Mouse (Mus musculus) embryonic facial prominence, embryonic 15.5 days (tissue): ENCODE results near the gene Osgin1. TPM values are rescaled to one million over a fixed set of nuclear protein-coding genes. Genes with fewer than 3 reads are reported as not detected.

Experiments
- ATAC-seq: fragments of 200-750 bp; cut with Nextera tagmentation; 2 replicates; pipeline ENCODE4 v1.8.0; 2017; ENCODE audit warnings: low read depth, moderate TSS enrichment; ENCODE audit not compliant: insufficient number of reproducible peaks, low FRiP score, low TSS enrichment
- H3K27ac ChIP-seq: fragments of 300-500 bp; sonication (generic); replicated peaks from 2 replicates; pipeline ENCODE4 v1.5.1; 2015; ENCODE audit warnings: mild to moderate bottlenecking, inconsistent platforms
- H3K27me3 ChIP-seq: fragments of 300-500 bp; sonication (generic); 2 replicates; pipeline ENCODE4 v1.6.1; 2015; ENCODE audit warnings: inconsistent platforms
- H3K36me3 ChIP-seq: fragments of 300-500 bp; sonication (generic); 2 replicates; pipeline ENCODE4 v1.6.1; 2015; ENCODE audit warnings: mild to moderate bottlenecking, inconsistent platforms
- H3K4me1 ChIP-seq: fragments of 300-500 bp; sonication (generic); 2 replicates; pipeline ENCODE4 v1.6.1; 2015; ENCODE audit warnings: inconsistent platforms
- H3K4me2 ChIP-seq: fragments of 300-500 bp; sonication (generic); replicated peaks from 2 replicates; pipeline ENCODE4 v1.6.1; 2015; ENCODE audit warnings: mild to moderate bottlenecking, inconsistent platforms
- H3K4me3 ChIP-seq: fragments of 300-500 bp; sonication (generic); replicated peaks from 2 replicates; pipeline ENCODE4 v1.5.1; 2015; ENCODE audit warnings: mild to moderate bottlenecking, inconsistent platforms
- H3K9ac ChIP-seq: fragments of 300-500 bp; sonication (generic); 2 replicates; pipeline ENCODE4 v1.6.1; 2015; ENCODE audit warnings: inconsistent platforms
- H3K9me3 ChIP-seq: fragments of 300-500 bp; sonication (generic); replicated peaks from 2 replicates; pipeline ENCODE4 v1.6.1; 2016; ENCODE audit warnings: inconsistent platforms
- WGBS: fragments of 180-500 bp; shearing (Covaris S2); methylation state at CpG from one replicate; pipeline ENCODE4 v1.1.7; 2015; 5-methylcytosine and 5-hydroxymethylcytosine counted together
- polyA plus RNA-seq: library from polyadenylated mRNA; unstranded; fragments of >200 nt; fragmentation: Nextera tagmentation; extraction: Ambion mirVana; gene quantifications from 2 replicates; pipeline ENCODE4 v1.2.1, GENCODE M21; 2015

The Osgin1 gene
- polyA plus RNA-seq, 1 experiment from 2014 or later = 3.0 TPM

- Histone ChIP-seq H3K27me3 (no peaks in the 10 kb centered on the region), H3K27ac (no peak overlapping the region), H3K9ac (no peak overlapping the region), H3K4me1 (no peaks in the 10 kb centered on the region), H3K4me3 (no peak overlapping the region), H3K36me3 (peaks cover 41% of the 10 kb centered on the region), H3K9me3 (no peaks in the 10 kb centered on the region), H3K4me2 (no peak overlapping the region)
- no peak for ATAC-seq
- WGBS = 69% methylated on average over 10 of the region's 10 CpGs
Measured at GRCm38 (mm10) chr8:119403912-119404311, 30.0 kb upstream of the Osgin1 start.

GRCm38 (mm10) chr8:119404648-119405047, 29.3 kb upstream of the Osgin1 start:
- no peaks in the 10 kb centered on the region for H3K27me3 ChIP-seq
- no peaks in the 10 kb centered on the region for H3K4me1 ChIP-seq
- WGBS = 92% methylated on average over 5 of the region's 5 CpGs
- no peak overlapping the region for H3K27ac ChIP-seq
- no peak overlapping the region for H3K9ac ChIP-seq
- H3K4me3 ChIP-seq = no peak overlapping the region
- no peak for ATAC-seq
- H3K9me3 ChIP-seq = no peaks in the 10 kb centered on the region
- H3K36me3 ChIP-seq = peaks cover 48% of the 10 kb centered on the region
- no peak overlapping the region for H3K4me2 ChIP-seq

GRCm38 (mm10) chr8:119408311-119408710, 25.6 kb upstream of the Osgin1 start:
- no peak overlapping the region for H3K9ac ChIP-seq
- no peak overlapping the region for H3K4me2 ChIP-seq
- no peak overlapping the region for H3K27ac ChIP-seq
- no peaks in the 10 kb centered on the region for H3K27me3 ChIP-seq
- 88% methylated on average over 8 of the region's 8 CpGs for WGBS
- H3K9me3 ChIP-seq = no peaks in the 10 kb centered on the region
- H3K36me3 ChIP-seq = peaks cover 64% of the 10 kb centered on the region
- no peak overlapping the region for H3K4me3 ChIP-seq
- 0 out of 2 replicates have a peak, but pooled peaks cover 5% of the 10 kb centered on the region for H3K4me1 ChIP-seq
- no peak for ATAC-seq

GRCm38 (mm10) chr8:119412037-119412734, 21.7 kb upstream of the Osgin1 start:
- no peak overlapping the region for H3K27ac ChIP-seq
- 0 out of 2 replicates have a peak, but pooled peaks cover 5% of the 10 kb centered on the region for H3K4me1 ChIP-seq
- ATAC-seq = no peak
- no peak overlapping the region for H3K9ac ChIP-seq
- no peak overlapping the region for H3K4me2 ChIP-seq
- H3K36me3 ChIP-seq = peaks cover 46% of the 10 kb centered on the region
- no peak overlapping the region for H3K4me3 ChIP-seq
- 57% methylated on average over 10 of the region's 10 CpGs for WGBS
- H3K27me3 ChIP-seq = no peaks in the 10 kb centered on the region
- H3K9me3 ChIP-seq = no peaks in the 10 kb centered on the region

GRCm38 (mm10) chr8:119412735-119413498, 21.0 kb upstream of the Osgin1 start:
- no peaks in the 10 kb centered on the region for H3K27me3 ChIP-seq
- H3K4me1 ChIP-seq = 0 out of 2 replicates have a peak, but pooled peaks cover 5% of the 10 kb centered on the region
- WGBS = 11% methylated on average over 18 of the region's 18 CpGs
- H3K4me3 ChIP-seq = peak overlapping the region; percentile 21; the same call in 1 of the 2 replicates
- no peak overlapping the region for H3K9ac ChIP-seq
- no peak overlapping the region for H3K27ac ChIP-seq
- no peaks in the 10 kb centered on the region for H3K9me3 ChIP-seq
- no peak for ATAC-seq
- H3K36me3 ChIP-seq = peaks cover 39% of the 10 kb centered on the region
- H3K4me2 ChIP-seq = peak overlapping the region; percentile 52

GRCm38 (mm10) chr8:119413605-119414004, 20.3 kb upstream of the Osgin1 start:
- Histone ChIP-seq H3K27ac (no peak overlapping the region), H3K9ac (no peak overlapping the region), H3K36me3 (peaks cover 32% of the 10 kb centered on the region), H3K27me3 (no peaks in the 10 kb centered on the region), H3K9me3 (no peaks in the 10 kb centered on the region), H3K4me2 (no peak overlapping the region), H3K4me3 (no peak overlapping the region), H3K4me1 (0 out of 2 replicates have a peak, but pooled peaks cover 5% of the 10 kb centered on the region)
- WGBS = 85% methylated on average over 10 of the region's 10 CpGs
- ATAC-seq = no peak

GRCm38 (mm10) chr8:119420318-119420717, 13.6 kb upstream of the Osgin1 start:
- Histone ChIP-seq H3K36me3 (no peaks in the 10 kb centered on the region), H3K4me2 (no peak overlapping the region), H3K4me1 (peaks cover 42% of the 10 kb centered on the region), H3K4me3 (no peak overlapping the region), H3K27me3 (no peaks in the 10 kb centered on the region), H3K27ac (no peak overlapping the region), H3K9ac (no peak overlapping the region), H3K9me3 (no peaks in the 10 kb centered on the region)
- 53% methylated on average over 7 of the region's 7 CpGs for WGBS
- ATAC-seq = no peak

- no peaks in the 10 kb centered on the region for H3K36me3 ChIP-seq
- no peak overlapping the region for H3K4me2 ChIP-seq
- H3K27ac ChIP-seq = peak overlapping the region; percentile 70; the same call in 1 of the 2 replicates
- H3K4me3 ChIP-seq = no peak overlapping the region
- no peaks in the 10 kb centered on the region for H3K27me3 ChIP-seq
- H3K4me1 ChIP-seq = peaks cover 42% of the 10 kb centered on the region
- H3K9ac ChIP-seq = no peak overlapping the region
- H3K9me3 ChIP-seq = no peaks in the 10 kb centered on the region
- ATAC-seq = no peak
- WGBS = 39% methylated on average over 9 of the region's 9 CpGs
Measured at GRCm38 (mm10) chr8:119421603-119422122, 12.3 kb upstream of the Osgin1 start.

GRCm38 (mm10) chr8:119422123-119422711, 11.7 kb upstream of the Osgin1 start:
- Histone ChIP-seq H3K36me3 (no peaks in the 10 kb centered on the region), H3K9ac (no peak overlapping the region), H3K27me3 (no peaks in the 10 kb centered on the region), H3K4me2 (no peak overlapping the region), H3K4me1 (peaks cover 42% of the 10 kb centered on the region), H3K4me3 (no peak overlapping the region), H3K9me3 (no peaks in the 10 kb centered on the region), H3K27ac (peak overlapping the region; percentile 70)
- WGBS = 42% methylated on average over 9 of the region's 9 CpGs
- ATAC-seq = peak; percentile 51

- Histone ChIP-seq H3K36me3 (no peaks in the 10 kb centered on the region), H3K9ac (no peak overlapping the region), H3K27ac (peak overlapping the region; percentile 40), H3K27me3 (no peaks in the 10 kb centered on the region), H3K4me1 (peaks cover 54% of the 10 kb centered on the region), H3K4me3 (no peak overlapping the region), H3K4me2 (no peak overlapping the region), H3K9me3 (no peaks in the 10 kb centered on the region)
- WGBS = 35% methylated on average over 9 of the region's 9 CpGs
- ATAC-seq = no peak
Measured at GRCm38 (mm10) chr8:119423631-119424141, 10.2 kb upstream of the Osgin1 start.

- WGBS = 85% methylated on average over 10 of the region's 10 CpGs
Measured at GRCm38 (mm10) chr8:119424199-119424733, 9.7 kb upstream of the Osgin1 start.

More at GRCm38 (mm10) chr8:119424199-119424733, 9.7 kb upstream of the Osgin1 start:
- Histone ChIP-seq H3K4me3 (no peak overlapping the region), H3K27ac (peak overlapping the region; percentile 40), H3K36me3 (no peaks in the 10 kb centered on the region), H3K9ac (no peak overlapping the region), H3K4me2 (no peak overlapping the region), H3K9me3 (no peaks in the 10 kb centered on the region), H3K27me3 (no peaks in the 10 kb centered on the region), H3K4me1 (peaks cover 54% of the 10 kb centered on the region)
- ATAC-seq = no peak
